In the genomic region with DNA sequence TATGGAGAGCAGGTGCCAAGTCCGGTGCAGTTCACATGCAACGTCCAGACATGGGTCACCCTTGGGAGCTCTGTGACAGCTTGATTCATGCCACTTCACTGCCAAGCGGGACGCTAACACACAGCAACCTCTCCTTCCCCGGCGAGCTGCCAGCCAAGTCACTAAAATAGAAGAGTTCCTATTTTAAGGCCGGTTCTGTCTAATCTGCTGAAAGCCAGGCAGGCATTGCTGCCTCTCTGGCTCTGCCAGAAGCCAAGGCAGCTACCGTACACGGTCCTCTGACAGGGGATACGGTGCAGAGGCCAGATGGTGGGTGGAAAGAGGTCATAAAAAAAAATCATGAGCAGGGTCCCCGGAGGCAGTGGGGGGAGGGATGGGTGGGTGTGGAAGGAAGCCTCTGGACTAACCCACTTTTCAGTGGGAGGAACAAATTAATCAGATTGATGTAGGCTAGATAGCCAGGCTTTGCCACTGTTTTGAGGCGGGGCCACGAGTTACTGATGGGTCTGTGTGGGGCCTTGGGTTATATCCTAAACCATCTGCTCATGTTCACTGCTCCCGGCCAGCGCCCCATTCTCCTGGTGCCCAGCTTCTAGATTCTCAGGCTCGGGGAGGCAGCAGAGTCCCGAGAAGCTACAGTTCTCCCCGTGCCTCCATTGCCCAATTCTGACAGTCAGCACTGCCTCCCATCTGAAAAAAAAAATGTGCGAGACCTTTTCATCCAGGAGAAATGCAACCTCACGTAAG, we compare ENCODE assay signal across 9 mouse cellular contexts. TPM values are rescaled to one million over a fixed set of nuclear protein-coding genes. Genes with fewer than 3 reads are reported as not detected.
DNase-seq lines count a peak whose midpoint lies in the region; ATAC-seq and TF ChIP-seq lines count a peak whose summit lies in the region.
"Had no signal": no experiment of that assay in that cellular context is flagged by ENCODE, and none has a peak within 500 bp of the region (broad histone marks: within the 10 kb centered on the region; RNA-seq: fewer than 3 reads in every experiment).

No protein-coding gene starts in this region.

- H3K4me3 ChIP-seq in midbrain, postnatal 0 days (ENCODE audit: low read depth, low read length): no peak overlapping the region
- no peak overlapping the region for H3K4me3 ChIP-seq in midbrain, embryonic 14.5 days (replicated peaks; ENCODE audit: low read depth, low read length)
- H3K4me3 ChIP-seq in embryonic facial prominence, embryonic 10.5 days: no peak overlapping the region
- H3K4me3 ChIP-seq in heart, embryonic 16.5 days (ENCODE audit: low read length): no peak overlapping the region

- no peak for ATAC-seq in midbrain, postnatal 0 days (ENCODE audit: low FRiP score)
- no peak; the same call in 1 of the 2 replicates for ATAC-seq in midbrain, embryonic 14.5 days (ENCODE audit: low FRiP score, low TSS enrichment)
- ATAC-seq in heart, embryonic 16.5 days (replicated peaks; ENCODE audit: extremely low read depth, insufficient read depth, low FRiP score): peak; percentile 86
- ATAC-seq in megakaryocyte, adult 5-6 weeks (ENCODE audit: poor library complexity, severe bottlenecking): no peak

- no peak for TF ChIP-seq CTCF in midbrain, postnatal 0 days (IDR thresholded peaks at IDR 0.05)

- H3K36me3 ChIP-seq in midbrain, postnatal 0 days (ENCODE audit: insufficient read depth, low read length): peaks cover 42% of the 10 kb centered on the region
- peaks cover 17% of the 10 kb centered on the region for H3K36me3 ChIP-seq in midbrain, embryonic 14.5 days (ENCODE audit: control insufficient read depth, insufficient read depth, low read length)
- H3K36me3 ChIP-seq in embryonic facial prominence, embryonic 10.5 days (replicated peaks): no peaks in the 10 kb centered on the region; the same call in 1 of the 2 replicates
- H3K36me3 ChIP-seq in heart, embryonic 16.5 days (ENCODE audit: control insufficient read depth, insufficient read depth): peaks cover 7% of the 10 kb centered on the region; the same call in 1 of the 2 replicates

- H3K27me3 ChIP-seq in midbrain, postnatal 0 days (ENCODE audit: insufficient read depth, low read length): no peaks in the 10 kb centered on the region
- no peaks in the 10 kb centered on the region for H3K27me3 ChIP-seq in midbrain, embryonic 14.5 days (ENCODE audit: control insufficient read depth, insufficient read depth, low read length)
- 0 out of 2 replicates have a peak, but pooled peaks cover 3% of the 10 kb centered on the region for H3K27me3 ChIP-seq in embryonic facial prominence, embryonic 10.5 days (replicated peaks; ENCODE audit: low read depth, poor library complexity, severe bottlenecking)
- H3K27me3 ChIP-seq in heart, embryonic 16.5 days (ENCODE audit: control insufficient read depth, insufficient read depth, low read length): no peaks in the 10 kb centered on the region

- H3K27ac ChIP-seq in midbrain, postnatal 0 days (ENCODE audit: low read depth, low read length): no peak overlapping the region
- H3K27ac ChIP-seq in midbrain, embryonic 14.5 days (replicated peaks; ENCODE audit: low read depth, low read length): no peak overlapping the region
- H3K27ac ChIP-seq in embryonic facial prominence, embryonic 10.5 days (replicated peaks): 0 out of 2 replicates have a peak overlapping the region, but pooled peaks have one; percentile 21
- peak overlapping the region; percentile 98 for H3K27ac ChIP-seq in heart, embryonic 16.5 days (ENCODE audit: low read length)

- no peak overlapping the region for H3K9ac ChIP-seq in midbrain, postnatal 0 days (replicated peaks; ENCODE audit: low read length, poor library complexity, severe bottlenecking)
- H3K9ac ChIP-seq in midbrain, embryonic 14.5 days (replicated peaks; ENCODE audit: low read length): no peak overlapping the region
- peak overlapping the region; percentile 54 for H3K9ac ChIP-seq in heart, embryonic 16.5 days (ENCODE audit: low read length)

- no peak overlapping the region for H3K4me2 ChIP-seq in midbrain, postnatal 0 days (ENCODE audit: low read depth, low read length, poor library complexity, severe bottlenecking)
- H3K4me2 ChIP-seq in midbrain, embryonic 14.5 days (ENCODE audit: low read length): no peak overlapping the region
- H3K4me2 ChIP-seq in heart, embryonic 16.5 days (ENCODE audit: low read depth, low read length): peak overlapping the region; percentile 19

- peak; percentile 67 for DNase-seq in midbrain, postnatal 0 days (ENCODE audit: low spot score)
- DNase-seq in midbrain, embryonic 14.5 days: no peak
- no peak for DNase-seq in embryonic facial prominence, embryonic 10.5 days (ENCODE audit: low spot score)
- DNase-seq in layer of hippocampus, adult 18-20 months (ENCODE audit: low spot score in 2 of 2): peak; percentile 60 to 81
- DNase-seq in retina, embryonic 14.5 days (ENCODE audit: low spot score): peak; percentile 75
- DNase-seq in c-Kit-positive CD71-positive TER-119-positive erythroid progenitor cells, embryonic 14.5 days (ENCODE audit: low spot score): no peak

- 70% methylated on average over 20 of the region's 20 CpGs for WGBS in midbrain, postnatal 0 days
- WGBS in midbrain, embryonic 14.5 days: 64% methylated on average over 20 of the region's 20 CpGs
- 83% methylated on average over 20 of the region's 20 CpGs for WGBS in embryonic facial prominence, embryonic 10.5 days
- 54% methylated on average over 20 of the region's 20 CpGs for WGBS in heart, embryonic 16.5 days

- H3K9me3 ChIP-seq in midbrain, postnatal 0 days (ENCODE audit: low read length): no peaks in the 10 kb centered on the region
- no peaks in the 10 kb centered on the region; the same call in 1 of the 2 replicates for H3K9me3 ChIP-seq in midbrain, embryonic 14.5 days (ENCODE audit: control insufficient read depth, low read length)
- no peaks in the 10 kb centered on the region for H3K9me3 ChIP-seq in embryonic facial prominence, embryonic 10.5 days
- peaks cover 3% of the 10 kb centered on the region; the same call in 1 of the 2 replicates for H3K9me3 ChIP-seq in heart, embryonic 16.5 days (replicated peaks; ENCODE audit: control insufficient read depth, low read length)

- no peaks in the 10 kb centered on the region for H3K4me1 ChIP-seq in midbrain, postnatal 0 days (ENCODE audit: insufficient read depth, low read length)
- H3K4me1 ChIP-seq in midbrain, embryonic 14.5 days (ENCODE audit: control insufficient read depth, insufficient read depth, low read length): peaks cover 4% of the 10 kb centered on the region
- H3K4me1 ChIP-seq in embryonic facial prominence, embryonic 10.5 days: no peaks in the 10 kb centered on the region
- peaks cover 30% of the 10 kb centered on the region for H3K4me1 ChIP-seq in heart, embryonic 16.5 days (ENCODE audit: control insufficient read depth, insufficient read depth, low read length)

RNA-seq across cellular contexts. Expression of gene 1700019N19Rik, which starts 28.4 kb away (rescaled TPM):
- total RNA-seq in midbrain, postnatal 0 days (2014; rRNA removed): not detected in 2 replicates
- not detected in 2 replicates for polyA plus RNA-seq in midbrain, postnatal 0 days (2015; fragmentation: Nextera tagmentation; extraction: Ambion mirVana)
- not detected in 2 replicates for polyA plus RNA-seq in midbrain, embryonic 14.5 days (2014; fragmentation: Nextera tagmentation; extraction: Ambion mirVana)
- 0.20 TPM in 1 of 2 replicates, not detected in the other for polyA plus RNA-seq in embryonic facial prominence, embryonic 10.5 days (2016; fragmentation: Nextera tagmentation; extraction: Ambion mirVana)
- not detected in 2 replicates for polyA plus RNA-seq in heart, embryonic 16.5 days (2015; fragmentation: Nextera tagmentation; extraction: Ambion mirVana)
- total RNA-seq in layer of hippocampus, adult 18-20 months (2021): under 1 TPM in 1 of 2 experiments, not detected in 1; 0.67 TPM
- not detected in 2 replicates for total RNA-seq in megakaryocyte, adult 5-6 weeks (2015)
- total RNA-seq in megakaryocyte, adult 5-6 weeks (2017): not detected in 2 replicates
- total RNA-seq: MEL had no signal

Comparison
In these comparisons a context has a peak if more than half of its experiments do, and no peak if none do; other contexts are left out.
1. DNase-seq: peak in midbrain, postnatal 0 days (single experiment), layer of hippocampus, adult 18-20 months (2 of 2) and retina, embryonic 14.5 days (single experiment); none in midbrain, embryonic 14.5 days (single experiment), embryonic facial prominence, embryonic 10.5 days (single experiment) and c-Kit-positive CD71-positive TER-119-positive erythroid progenitor cells, embryonic 14.5 days (single experiment).
2. H3K27ac ChIP-seq: peak in embryonic facial prominence, embryonic 10.5 days (single experiment) and heart, embryonic 16.5 days (single experiment); none in midbrain, postnatal 0 days (single experiment) and midbrain, embryonic 14.5 days (single experiment).